Comparison of ENCODE assay signal across 36 mouse cellular contexts in the genomic region with DNA sequence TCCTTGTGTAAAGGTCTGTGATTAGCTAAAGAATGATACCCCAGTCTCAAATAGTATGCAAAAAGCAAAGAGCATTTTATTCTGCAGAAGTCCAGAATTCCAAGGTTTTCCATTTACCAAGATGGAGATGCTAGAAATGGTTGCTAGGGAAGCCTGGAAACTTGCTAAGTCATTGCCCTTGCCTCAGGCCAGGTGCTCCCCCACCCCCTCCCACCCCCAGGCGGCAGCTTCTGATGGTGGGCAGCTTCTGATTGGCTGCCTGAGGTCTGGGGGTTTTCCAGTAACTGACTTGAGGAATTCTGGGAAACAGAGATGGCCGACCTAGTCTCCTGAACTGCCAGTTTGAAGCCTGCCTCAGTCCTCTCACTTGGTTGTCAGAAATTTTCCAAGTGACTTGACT. TPM values are rescaled to one million over a fixed set of nuclear protein-coding genes. Genes with fewer than 3 reads are reported as not detected.
A peak's percentile ranks its signal among the peaks of the same experiment; 100 is the strongest.
DNase-seq lines count a peak whose midpoint lies in the region; ATAC-seq and TF ChIP-seq lines count a peak whose summit lies in the region.
"Had no signal": no experiment of that assay in that cellular context is flagged by ENCODE, and none has a peak within 500 bp of the region (broad histone marks: within the 10 kb centered on the region; RNA-seq: fewer than 3 reads in every experiment).

No protein-coding gene starts in this region.

- H3K27me3 ChIP-seq in hindbrain, embryonic 11.5 days (ENCODE audit: control insufficient read depth, insufficient read depth, low read length): no peaks in the 10 kb centered on the region
- H3K27me3 ChIP-seq: embryonic facial prominence, embryonic 12.5 days; embryonic facial prominence, embryonic 15.5 days; heart, embryonic 12.5 days; heart, embryonic 15.5 days had no signal

- 71% methylated on average over 2 of the region's 2 CpGs for WGBS in hindbrain, embryonic 11.5 days

- in situ Hi-C loops in ES-E14 (cut with MboI; ENCODE audit: low sequenced_read_pairs in 2 of 2, unreplicated experiment in 2 of 2): no loop called here

- H3K4me1 ChIP-seq in ES-E14 (ENCODE audit: control insufficient read depth in 2 of 2, insufficient read depth in 2 of 2, low read length in 2 of 2, poor library complexity in 1 of 2): no peaks in the 10 kb centered on the region
- H3K4me1 ChIP-seq in hindbrain, embryonic 11.5 days (replicated peaks; ENCODE audit: control insufficient read depth, insufficient read depth, low read length): no peaks in the 10 kb centered on the region
- H3K4me1 ChIP-seq: embryonic facial prominence, embryonic 12.5 days; embryonic facial prominence, embryonic 15.5 days; heart, embryonic 12.5 days; heart, embryonic 15.5 days had no signal

- no peak for ATAC-seq in hindbrain, embryonic 11.5 days (ENCODE audit: low FRiP score)
- ATAC-seq: CD4-positive, CD25-positive, alpha-beta regulatory T cell, adult 4 months; forebrain, embryonic 14.5 days; forebrain, postnatal 0 days; hindbrain, postnatal 0 days; inflammation-experienced regulatory T-cells, adult 6 months; intestine, embryonic 16.5 days had no signal

- H3K4me2 ChIP-seq in hindbrain, embryonic 11.5 days (replicated peaks; ENCODE audit: low read depth, low read length): no peak overlapping the region
- H3K4me2 ChIP-seq: embryonic facial prominence, embryonic 12.5 days; embryonic facial prominence, embryonic 15.5 days; heart, embryonic 12.5 days; heart, embryonic 15.5 days; hindbrain, embryonic 14.5 days had no signal

- H3K9me3 ChIP-seq in ES-E14 (ENCODE audit: control insufficient read depth, insufficient read depth, low read depth, low read length): no peaks in the 10 kb centered on the region
- no peaks in the 10 kb centered on the region for H3K9me3 ChIP-seq in hindbrain, embryonic 11.5 days (ENCODE audit: control insufficient read depth, low read length)
- H3K9me3 ChIP-seq: embryonic facial prominence, embryonic 12.5 days; embryonic facial prominence, embryonic 15.5 days; heart, embryonic 12.5 days; heart, embryonic 15.5 days; hindbrain, embryonic 10.5 days had no signal

- DNase-seq in retina, postnatal 1 day: peak; percentile 1
- no peak for DNase-seq in retina, embryonic 14.5 days (ENCODE audit: low spot score)
- DNase-seq in ES-E14 (ENCODE audit: low read depth, low spot score): peak; percentile 16
- DNase-seq in ZHBTc4 (ENCODE audit: low read depth, low spot score): peak; percentile 64
- DNase-seq in hindbrain, embryonic 11.5 days (ENCODE audit: low spot score): no peak
- DNase-seq in testis, postnatal 14 days (ENCODE audit: low spot score): no peak
- DNase-seq: adrenal gland, adult 2 months; adrenal gland, postnatal 14 days; cerebellum, adult 11 months; cerebellum, adult 2 months; cerebellum, adult 9-11 months; cerebellum, postnatal 25 days; forebrain, postnatal 0 days; gastrocnemius, postnatal 25 days; heart, adult 18-20 months; heart, postnatal 10 days; heart, postnatal 36 days had no signal

- H3K36me3 ChIP-seq in ES-E14 (ENCODE audit: control insufficient read depth, insufficient read depth, low read length, poor library complexity, severe bottlenecking): no peaks in the 10 kb centered on the region
- no peaks in the 10 kb centered on the region for H3K36me3 ChIP-seq in hindbrain, embryonic 11.5 days (ENCODE audit: control insufficient read depth, insufficient read depth, low read length)
- H3K36me3 ChIP-seq: embryonic facial prominence, embryonic 12.5 days; embryonic facial prominence, embryonic 15.5 days; heart, embryonic 12.5 days; heart, embryonic 15.5 days; hindbrain, embryonic 10.5 days had no signal

- H3K27ac ChIP-seq in ES-E14 (ENCODE audit: insufficient read depth, low read depth, low read length, poor library complexity, severe bottlenecking): no peak overlapping the region
- H3K27ac ChIP-seq in hindbrain, embryonic 11.5 days (ENCODE audit: low read depth, low read length): no peak overlapping the region
- H3K27ac ChIP-seq: embryonic facial prominence, embryonic 12.5 days; embryonic facial prominence, embryonic 15.5 days; heart, embryonic 15.5 days; hindbrain, embryonic 10.5 days; hindbrain, embryonic 14.5 days; hindbrain, postnatal 0 days had no signal

- H3K9ac ChIP-seq in ES-E14 (ENCODE audit: insufficient read depth, low read depth, low read length, poor library complexity, severe bottlenecking): no peak overlapping the region
- H3K9ac ChIP-seq in hindbrain, embryonic 11.5 days (ENCODE audit: low read depth, low read length): no peak overlapping the region
- H3K9ac ChIP-seq: embryonic facial prominence, embryonic 12.5 days; embryonic facial prominence, embryonic 15.5 days; forebrain, postnatal 0 days; heart, embryonic 12.5 days; heart, embryonic 15.5 days; hindbrain, embryonic 14.5 days had no signal

- H3K4me3 ChIP-seq in ES-E14 (ENCODE audit: insufficient read depth in 1 of 2, low read depth in 1 of 2, low read length in 2 of 2, poor library complexity in 1 of 2, severe bottlenecking in 1 of 2): no peak overlapping the region
- no peak overlapping the region for H3K4me3 ChIP-seq in hindbrain, embryonic 11.5 days (ENCODE audit: low read depth, low read length)
- H3K4me3 ChIP-seq: embryonic facial prominence, embryonic 12.5 days; embryonic facial prominence, embryonic 15.5 days; heart, embryonic 12.5 days; heart, embryonic 15.5 days; hindbrain, embryonic 10.5 days had no signal

TF ChIP-seq in ES-E14, 5 proteins besides CTCF, POLR2A, EP300 and RAD21:
- no peak for TF ChIP-seq ZNF384 (IDR thresholded peaks at IDR 0.05; ENCODE audit: low read depth, low read length)
- TF ChIP-seq MAFK (IDR thresholded peaks at IDR 0.05; ENCODE audit: insufficient read depth, low read depth, low read length): peak; percentile 70
- no peak for TF ChIP-seq CHD2 (IDR thresholded peaks at IDR 0.05; ENCODE audit: low read depth, low read length)

RNA-seq across cellular contexts. Expression of gene Gm6657, which starts 12.6 kb away (rescaled TPM):
- not detected in 2 replicates for total RNA-seq in ES-E14 (2012; rRNA removed)
- not detected in 2 replicates for polyA plus RNA-seq in hindbrain, embryonic 11.5 days (2014; fragmentation: Nextera tagmentation; extraction: Ambion mirVana)
- total RNA-seq: adrenal gland, adult 2 months; adrenal gland, postnatal 14 days; adrenal gland, postnatal 4 days; common myeloid progenitor, adult 5-6 weeks; forebrain, postnatal 0 days; gastrocnemius, adult 8-10 months; gastrocnemius, postnatal 25 days; heart, adult 18-20 months; heart, postnatal 10 days; heart, postnatal 36 days; hindbrain, postnatal 0 days; MEL had no signal
- polyA plus RNA-seq: adrenal gland, adult 2 months; C2C12; CD4-positive, CD25-positive, alpha-beta regulatory T cell, adult 4 months; cerebellum, adult 2 months; embryonic facial prominence, embryonic 12.5 days; embryonic facial prominence, embryonic 15.5 days; forebrain, embryonic 11.5 days; forebrain, embryonic 14.5 days; forebrain, postnatal 0 days; frontal cortex, adult 2 months; gonadal fat pad, adult 2 months; heart, embryonic 12.5 days; heart, embryonic 15.5 days; hindbrain, embryonic 10.5 days; hindbrain, embryonic 14.5 days; hindbrain, postnatal 0 days; inflammation-experienced regulatory T-cells, adult 6 months; intestine, embryonic 16.5 days had no signal

RNA-seq across cellular contexts. Expression of gene Gphn, which starts 44.7 kb away (rescaled TPM):
- total RNA-seq in ES-E14 (2012; rRNA removed): 6.2 and 7.3 TPM in 2 replicates
- 18.2 and 22.5 TPM in 2 replicates for polyA plus RNA-seq in hindbrain, embryonic 11.5 days (2014; fragmentation: Nextera tagmentation; extraction: Ambion mirVana)

Comparison
In these comparisons a context has a peak if more than half of its experiments do, and no peak if none do; other contexts are left out.
1. DNase-seq: peak in retina, postnatal 1 day (single experiment), ES-E14 (single experiment) and ZHBTc4 (single experiment); none in retina, embryonic 14.5 days (single experiment), hindbrain, embryonic 11.5 days (single experiment) and testis, postnatal 14 days (single experiment).